ENCODE assay signal across 9 mouse cellular contexts in genomic region chr17:31657141-31657983, GRCm38 (mm10). TPM values are rescaled to one million over a fixed set of nuclear protein-coding genes. Genes with fewer than 3 reads are reported as not detected.
A peak's percentile ranks its signal among the peaks of the same experiment; 100 is the strongest.
DNase-seq lines count a peak whose midpoint lies in the region; ATAC-seq and TF ChIP-seq lines count a peak whose summit lies in the region.
"Had no signal": no experiment of that assay in that cellular context is flagged by ENCODE, and none has a peak within 500 bp of the region (broad histone marks: within the 10 kb centered on the region; RNA-seq: fewer than 3 reads in every experiment).

No protein-coding gene starts in this region.

- H3K27ac ChIP-seq in heart, embryonic 13.5 days (replicated peaks) = peak overlapping the region; percentile 89; the same call in 1 of the 2 replicates
- H3K27ac ChIP-seq in ES-Bruce4 (ENCODE audit: insufficient read depth, low read length) (peak overlapping the region; percentile 12; the same call in 1 of the 2 replicates), macrophage (peak overlapping the region; percentile 64)
- no peak overlapping the region for H3K27ac ChIP-seq in forebrain, embryonic 16.5 days (ENCODE audit: low read length)

- H3K27me3 ChIP-seq in heart, embryonic 13.5 days (replicated peaks) = no peaks in the 10 kb centered on the region
- H3K27me3 ChIP-seq in ES-Bruce4 (ENCODE audit: control insufficient read depth, insufficient read depth, low read length, poor library complexity, severe bottlenecking) = no peaks in the 10 kb centered on the region
- H3K27me3 ChIP-seq in forebrain, embryonic 16.5 days (replicated peaks; ENCODE audit: control insufficient read depth, insufficient read depth, low read length) = no peaks in the 10 kb centered on the region

- H3K4me1 ChIP-seq in heart, embryonic 13.5 days = peaks cover 35% of the 10 kb centered on the region
- no peaks in the 10 kb centered on the region for H3K4me1 ChIP-seq in ES-Bruce4 (ENCODE audit: control insufficient read depth, insufficient read depth, low read length)
- peaks cover 18% of the 10 kb centered on the region for H3K4me1 ChIP-seq in forebrain, embryonic 16.5 days (replicated peaks; ENCODE audit: control insufficient read depth, insufficient read depth, low read length)

- H3K79me2 ChIP-seq in macrophage (ENCODE audit: inconsistent target) = peaks cover 59% of the 10 kb centered on the region

- no peak for TF ChIP-seq CTCF in ES-Bruce4 (IDR thresholded peaks at IDR 0.05; ENCODE audit: low read depth, low read length)

- WGBS in heart, embryonic 13.5 days = 49% methylated on average over 12 of the region's 12 CpGs
- WGBS in forebrain, embryonic 16.5 days = 54% methylated on average over 12 of the region's 12 CpGs
- WGBS in macrophage (ENCODE audit: missing documents) = 44% methylated on average over 12 of the region's 12 CpGs

- H3K9me3 ChIP-seq in heart, embryonic 13.5 days = no peaks in the 10 kb centered on the region
- no peaks in the 10 kb centered on the region for H3K9me3 ChIP-seq in ES-Bruce4 (replicated peaks; ENCODE audit: control insufficient read depth, insufficient read depth, low read length, poor library complexity, severe bottlenecking)
- H3K9me3 ChIP-seq in forebrain, embryonic 16.5 days (ENCODE audit: control insufficient read depth, low read length) = no peaks in the 10 kb centered on the region

- intact Hi-C loops in heart, postnatal 10 days (cut with DNase I) = loop anchor here (5.0 kb wide), 1 partner anchor 145 kb away; no protein-coding TSS in a partner anchor

- ATAC-seq in heart, embryonic 13.5 days (ENCODE audit: extremely low read depth, insufficient number of reproducible peaks, low FRiP score, low TSS enrichment) = no peak
- ATAC-seq in forebrain, embryonic 16.5 days = no peak

- H3K9ac ChIP-seq in heart, embryonic 13.5 days = peak overlapping the region; percentile 98
- peak overlapping the region; percentile 96 for H3K9ac ChIP-seq in ES-Bruce4 (ENCODE audit: low read depth, poor library complexity, severe bottlenecking)
- H3K9ac ChIP-seq in forebrain, embryonic 16.5 days (replicated peaks; ENCODE audit: low read depth, low read length) = peak overlapping the region; percentile 80

- TF ChIP-seq EP300 in ES-Bruce4 (IDR thresholded peaks at IDR 0.05; ENCODE audit: insufficient read depth, low read depth, low read length) = no peak

- peak overlapping the region; percentile 94 for H3K4me2 ChIP-seq in heart, embryonic 13.5 days
- peak overlapping the region; percentile 74 for H3K4me2 ChIP-seq in forebrain, embryonic 16.5 days (ENCODE audit: low read length)

- H3K36me3 ChIP-seq in heart, embryonic 13.5 days = peaks cover 38% of the 10 kb centered on the region
- H3K36me3 ChIP-seq in ES-Bruce4 (ENCODE audit: control insufficient read depth, insufficient read depth, low read length, poor library complexity, severe bottlenecking) = peaks cover 41% of the 10 kb centered on the region
- peaks cover 17% of the 10 kb centered on the region for H3K36me3 ChIP-seq in forebrain, embryonic 16.5 days (ENCODE audit: control insufficient read depth, insufficient read depth)
- peaks cover 26% of the 10 kb centered on the region for H3K36me3 ChIP-seq in macrophage (ENCODE audit: inconsistent target)

- no peak for DNase-seq in heart, postnatal 10 days
- no peak for DNase-seq in ovary, adult 18-20 months (ENCODE audit: low spot score)
- DNase-seq in cerebellum, postnatal 10 days = no peak
- no peak for DNase-seq in thymus, postnatal 10 days (ENCODE audit: low spot score in 2 of 2)
- DNase-seq: thymus, postnatal 25 days had no signal

- H3K4me3 ChIP-seq in heart, embryonic 13.5 days = peak overlapping the region; percentile 98
- H3K4me3 ChIP-seq in ES-Bruce4 (ENCODE audit: low read depth, low read length) = peak overlapping the region; percentile 81
- peak overlapping the region; percentile 49 for H3K4me3 ChIP-seq in forebrain, embryonic 16.5 days (replicated peaks; ENCODE audit: low read length)
- H3K4me3 ChIP-seq in macrophage (ENCODE audit: inconsistent target) = peak overlapping the region; percentile 88

- TF ChIP-seq POLR2A in ES-Bruce4 (IDR thresholded peaks at IDR 0.05; ENCODE audit: insufficient read depth, low read length) = no peak

RNA-seq across cellular contexts. Expression of gene U2af1, which starts 1.3 kb away (rescaled TPM):
- 184 and 213 TPM in 2 replicates for polyA plus RNA-seq in heart, embryonic 13.5 days (2015; fragmentation: Nextera tagmentation; extraction: Ambion mirVana)
- total RNA-seq in heart, postnatal 10 days (2021) = 100 to 1,000 TPM; 111 TPM
- 461 and 463 TPM in 2 replicates for polyA plus RNA-seq in ES-Bruce4 (2011; ENCODE audit: insufficient read depth, insufficient read length, low read depth, missing spikeins)
- polyA plus RNA-seq in forebrain, embryonic 16.5 days (2015; fragmentation: Nextera tagmentation; extraction: Ambion mirVana) = 266 and 267 TPM in 2 replicates
- 100 to 1,000 TPM in 24 of 26 experiments, 10 to 100 TPM in 2; 84.8 to 208 (median 159) TPM for total RNA-seq in macrophage (2018; cell fraction: chromatin; rRNA removed)
- 10 to 100 TPM; 43.9 to 74.0 (median 56.3) TPM for total RNA-seq in macrophage (2018; cell fraction: cytosol; rRNA removed)
- total RNA-seq in macrophage (2018; cell fraction: nucleus; rRNA removed) = 100 to 1,000 TPM in 7 of 26 experiments, 10 to 100 TPM in 19; 64.5 to 163 (median 88.8) TPM
- polyA plus RNA-seq in macrophage (2018) = 75.6 to 153 TPM (median 87.3 TPM) in 3 replicates

RNA-seq across cellular contexts. Expression of gene Cryaa, which starts 20.2 kb away (rescaled TPM):
- not detected in 2 replicates for polyA plus RNA-seq in heart, embryonic 13.5 days (2015; fragmentation: Nextera tagmentation; extraction: Ambion mirVana)
- not detected for total RNA-seq in heart, postnatal 10 days (2021)
- polyA plus RNA-seq in ES-Bruce4 (2011; ENCODE audit: insufficient read depth, insufficient read length, low read depth, missing spikeins) (not detected in 2 replicates), macrophage (2018) (not detected in 3 replicates)
- not detected in 2 replicates for polyA plus RNA-seq in forebrain, embryonic 16.5 days (2015; fragmentation: Nextera tagmentation; extraction: Ambion mirVana)
- not detected for total RNA-seq in macrophage (2018; cell fraction: chromatin; rRNA removed)
- total RNA-seq in macrophage (2018; cell fraction: cytosol; rRNA removed) = under 1 TPM in 1 of 26 experiments, not detected in 25; 0.14 TPM
- total RNA-seq in macrophage (2018; cell fraction: nucleus; rRNA removed) = not detected

RNA-seq across cellular contexts. Expression of gene Cbs, which starts 20.3 kb away (rescaled TPM):
- polyA plus RNA-seq in heart, embryonic 13.5 days (2015; fragmentation: Nextera tagmentation; extraction: Ambion mirVana) = 1.1 and 1.8 TPM in 2 replicates
- total RNA-seq in heart, postnatal 10 days (2021) = 1 to 10 TPM in 1 of 2 experiments, under 1 TPM in 1; 0.55 to 1.0 TPM
- polyA plus RNA-seq in ES-Bruce4 (2011; ENCODE audit: insufficient read depth, insufficient read length, low read depth, missing spikeins) (19.5 and 32.8 TPM in 2 replicates), macrophage (2018) (not detected in 3 replicates)
- polyA plus RNA-seq in forebrain, embryonic 16.5 days (2015; fragmentation: Nextera tagmentation; extraction: Ambion mirVana) = 8.7 and 12.9 TPM in 2 replicates
- not detected for total RNA-seq in macrophage (2018; cell fraction: chromatin; rRNA removed)
- total RNA-seq in macrophage (2018; cell fraction: cytosol; rRNA removed) = not detected
- total RNA-seq in macrophage (2018; cell fraction: nucleus; rRNA removed) = not detected
